In genomic region chr2:68393611-68394549, GRCm38 (mm10) we compare ENCODE assay signal across 11 mouse cellular contexts.
"Had no signal": no experiment of that assay in that cellular context is flagged by ENCODE, and none has a peak within 500 bp of the region (broad histone marks: within the 10 kb centered on the region; RNA-seq: fewer than 3 reads in every experiment).

No protein-coding gene starts in this region.

- H3K27ac ChIP-seq: layer of hippocampus, adult 2 months; limb, embryonic 13.5 days; liver, embryonic 14.5 days; midbrain, embryonic 13.5 days had no signal

- ATAC-seq: lung, postnatal 0 days; midbrain, embryonic 13.5 days had no signal

- H3K4me2 ChIP-seq: limb, embryonic 13.5 days; midbrain, embryonic 13.5 days had no signal

- H3K27me3 ChIP-seq: limb, embryonic 13.5 days; midbrain, embryonic 13.5 days had no signal

- H3K4me3 ChIP-seq: layer of hippocampus, adult 2 months; limb, embryonic 13.5 days; midbrain, embryonic 13.5 days had no signal

- H3K9me3 ChIP-seq: limb, embryonic 13.5 days; midbrain, embryonic 13.5 days had no signal

- H3K4me1 ChIP-seq: limb, embryonic 13.5 days; midbrain, embryonic 13.5 days had no signal

- H3K9ac ChIP-seq: limb, embryonic 13.5 days; liver, embryonic 14.5 days; midbrain, embryonic 13.5 days had no signal

- DNase-seq: kidney, adult 8-10 months; kidney, postnatal 36 days; left cerebral cortex, postnatal 4 days; lung, adult 2 months; lung, postnatal 36 days; thymus, postnatal 4 days had no signal
